9 mouse cellular contexts compared by ENCODE assay signal in genomic region chr3:102242854-102243253, GRCm38 (mm10). TPM values are rescaled to one million over a fixed set of nuclear protein-coding genes. Genes with fewer than 3 reads are reported as not detected.
A peak's percentile ranks its signal among the peaks of the same experiment; 100 is the strongest.
DNase-seq lines count a peak whose midpoint lies in the region; ATAC-seq and TF ChIP-seq lines count a peak whose summit lies in the region.
"Had no signal": no experiment of that assay in that cellular context is flagged by ENCODE, and none has a peak within 500 bp of the region (broad histone marks: within the 10 kb centered on the region; RNA-seq: fewer than 3 reads in every experiment).

No protein-coding gene starts in this region.

- H3K27ac ChIP-seq in lung, embryonic 16.5 days (ENCODE audit: low read length), result no peak overlapping the region
- H3K27ac ChIP-seq in midbrain, postnatal 0 days (ENCODE audit: low read depth, low read length), result no peak overlapping the region
- H3K27ac ChIP-seq: liver, embryonic 15.5 days had no signal

- H3K4me2 ChIP-seq in lung, embryonic 16.5 days (ENCODE audit: low read depth, low read length), result no peak overlapping the region
- no peak overlapping the region for H3K4me2 ChIP-seq in midbrain, postnatal 0 days (ENCODE audit: low read depth, low read length, poor library complexity, severe bottlenecking)
- H3K4me2 ChIP-seq: liver, embryonic 15.5 days had no signal

- no peaks in the 10 kb centered on the region for H3K36me3 ChIP-seq in lung, embryonic 16.5 days (ENCODE audit: control insufficient read depth, insufficient read depth, low read length)
- H3K36me3 ChIP-seq in midbrain, postnatal 0 days (ENCODE audit: insufficient read depth, low read length), result no peaks in the 10 kb centered on the region
- H3K36me3 ChIP-seq: liver, embryonic 15.5 days had no signal

- H3K27me3 ChIP-seq in lung, embryonic 16.5 days (ENCODE audit: control insufficient read depth, insufficient read depth, low read depth, low read length), result peaks cover 3% of the 10 kb centered on the region
- no peaks in the 10 kb centered on the region for H3K27me3 ChIP-seq in midbrain, postnatal 0 days (ENCODE audit: insufficient read depth, low read length)
- H3K27me3 ChIP-seq: liver, embryonic 15.5 days had no signal

- no peaks in the 10 kb centered on the region for H3K4me1 ChIP-seq in lung, embryonic 16.5 days (replicated peaks; ENCODE audit: control insufficient read depth, insufficient read depth, low read length)
- no peaks in the 10 kb centered on the region for H3K4me1 ChIP-seq in midbrain, postnatal 0 days (ENCODE audit: insufficient read depth, low read length)
- H3K4me1 ChIP-seq: liver, embryonic 15.5 days had no signal

- peak; percentile 20; the same call in 1 of the 2 replicates for ATAC-seq in lung, embryonic 16.5 days (ENCODE audit: low read depth)
- ATAC-seq in midbrain, postnatal 0 days (ENCODE audit: low FRiP score), result peak; percentile 77
- ATAC-seq in activated CD4-positive, CD25-positive, alpha-beta regulatory T cell, adult 4 months, result no peak

- WGBS in lung, embryonic 16.5 days, result 41% methylated on average over 5 of the region's 5 CpGs
- WGBS in midbrain, postnatal 0 days, result 40% methylated on average over 5 of the region's 5 CpGs

- no peak overlapping the region for H3K9ac ChIP-seq in lung, embryonic 16.5 days (ENCODE audit: low read length)
- H3K9ac ChIP-seq in midbrain, postnatal 0 days (replicated peaks; ENCODE audit: low read length, poor library complexity, severe bottlenecking), result no peak overlapping the region
- H3K9ac ChIP-seq: liver, embryonic 15.5 days had no signal

- H3K9me3 ChIP-seq in lung, embryonic 16.5 days (ENCODE audit: control insufficient read depth, low read length), result no peaks in the 10 kb centered on the region
- no peaks in the 10 kb centered on the region for H3K9me3 ChIP-seq in midbrain, postnatal 0 days (ENCODE audit: low read length)
- H3K9me3 ChIP-seq: liver, embryonic 15.5 days had no signal

- no peak overlapping the region for H3K4me3 ChIP-seq in lung, embryonic 16.5 days (ENCODE audit: low read length)
- no peak overlapping the region for H3K4me3 ChIP-seq in midbrain, postnatal 0 days (ENCODE audit: low read depth, low read length)
- H3K4me3 ChIP-seq: liver, embryonic 15.5 days had no signal

- peak; percentile 85 for TF ChIP-seq CTCF in midbrain, postnatal 0 days (IDR thresholded peaks at IDR 0.05)

- DNase-seq in lung, postnatal 4 days, result no peak
- peak; percentile 12 for DNase-seq in cerebellum, adult 8-10 months
- DNase-seq in frontal cortex, postnatal 14 days (ENCODE audit: low spot score in 2 of 2), result peak; percentile 18 to 34
- peak; percentile 54 for DNase-seq in layer of hippocampus, adult 9-11 months
- DNase-seq in midbrain, postnatal 0 days (ENCODE audit: low spot score), result peak; percentile 88
- DNase-seq in spleen, postnatal 36 days (ENCODE audit: low spot score in 2 of 2), result no peak

RNA-seq across cellular contexts. Expression of gene Vangl1, which starts 38.4 kb away (rescaled TPM):
- 27.3 and 28.4 TPM in 2 replicates for polyA plus RNA-seq in lung, embryonic 16.5 days (2015; fragmentation: Nextera tagmentation; extraction: Ambion mirVana)
- 16.8 and 22.5 TPM in 2 replicates for total RNA-seq in midbrain, postnatal 0 days (2014; rRNA removed)
- polyA plus RNA-seq in midbrain, postnatal 0 days (2015; fragmentation: Nextera tagmentation; extraction: Ambion mirVana), result 7.1 and 8.9 TPM in 2 replicates
- polyA plus RNA-seq in activated CD4-positive, CD25-positive, alpha-beta regulatory T cell, adult 4 months (2017; shearing (Covaris generic)), result not detected

Comparison
In these comparisons a context has a peak if more than half of its experiments do, and no peak if none do; other contexts are left out.
1. DNase-seq: peak in cerebellum, adult 8-10 months (single experiment), frontal cortex, postnatal 14 days (2 of 2), layer of hippocampus, adult 9-11 months (single experiment) and midbrain, postnatal 0 days (single experiment); none in lung, postnatal 4 days (0 of 2) and spleen, postnatal 36 days (0 of 2).